ENCODE assay signal across 20 mouse cellular contexts in the genomic region with DNA sequence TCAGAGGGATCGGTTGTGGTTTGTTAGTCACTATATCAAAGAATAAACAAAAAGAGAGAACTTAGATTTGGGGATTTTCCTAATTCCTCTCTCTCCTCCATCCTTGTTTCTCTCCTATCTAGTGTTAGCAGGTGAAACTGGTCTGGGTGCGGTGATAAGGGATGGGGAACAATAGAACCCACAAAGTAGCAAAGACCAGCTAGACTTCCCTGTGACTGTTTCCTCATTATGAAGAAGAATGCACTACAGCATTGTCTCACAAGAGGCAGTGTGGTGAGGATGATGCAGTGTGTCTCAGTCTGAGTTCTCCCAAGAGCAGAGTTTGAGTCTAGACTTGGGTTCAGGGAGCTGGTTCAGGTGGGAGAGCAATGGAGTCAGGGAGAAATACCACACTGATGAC.
"Had no signal": no experiment of that assay in that cellular context is flagged by ENCODE, and none has a peak within 500 bp of the region (broad histone marks: within the 10 kb centered on the region; RNA-seq: fewer than 3 reads in every experiment).

No protein-coding gene starts in this region.

- H3K27ac ChIP-seq: limb, embryonic 12.5 days; limb, embryonic 15.5 days; liver, embryonic 12.5 days; liver, embryonic 15.5 days; midbrain, embryonic 12.5 days; midbrain, embryonic 15.5 days; neural tube, embryonic 13.5 days had no signal

- DNase-seq: kidney, adult 18-20 months; kidney, adult 9 months; kidney, postnatal 14 days; kidney, postnatal 4 days; left cerebral cortex, postnatal 4 days; lung, adult 2 months; lung, postnatal 14 days; lung, postnatal 4 days; thymus, adult 2 months; thymus, postnatal 14 days; thymus, postnatal 4 days had no signal

- H3K27me3 ChIP-seq: limb, embryonic 12.5 days; limb, embryonic 15.5 days; liver, embryonic 12.5 days; liver, embryonic 15.5 days; megakaryocyte, embryonic 14.5 days; midbrain, embryonic 12.5 days; midbrain, embryonic 15.5 days; neural tube, embryonic 13.5 days had no signal

- H3K9me3 ChIP-seq: limb, embryonic 12.5 days; limb, embryonic 15.5 days; liver, embryonic 12.5 days; liver, embryonic 15.5 days; megakaryocyte, embryonic 14.5 days; midbrain, embryonic 12.5 days; midbrain, embryonic 15.5 days; neural tube, embryonic 13.5 days had no signal

- H3K4me1 ChIP-seq: limb, embryonic 12.5 days; limb, embryonic 15.5 days; liver, embryonic 12.5 days; liver, embryonic 15.5 days; megakaryocyte, embryonic 14.5 days; midbrain, embryonic 12.5 days; midbrain, embryonic 15.5 days; neural tube, embryonic 13.5 days had no signal

- H3K4me2 ChIP-seq: limb, embryonic 12.5 days; limb, embryonic 15.5 days; liver, embryonic 12.5 days; liver, embryonic 15.5 days; midbrain, embryonic 12.5 days; midbrain, embryonic 15.5 days; neural tube, embryonic 13.5 days had no signal

- H3K9ac ChIP-seq: limb, embryonic 12.5 days; limb, embryonic 15.5 days; liver, embryonic 12.5 days; liver, embryonic 15.5 days; midbrain, embryonic 12.5 days; midbrain, embryonic 15.5 days; neural tube, embryonic 13.5 days had no signal

- ATAC-seq: liver, embryonic 12.5 days; midbrain, embryonic 15.5 days had no signal

- H3K4me3 ChIP-seq: limb, embryonic 12.5 days; limb, embryonic 15.5 days; liver, embryonic 12.5 days; liver, embryonic 15.5 days; megakaryocyte, embryonic 14.5 days; midbrain, embryonic 12.5 days; midbrain, embryonic 15.5 days; myocyte; neural tube, embryonic 13.5 days had no signal

- H3K36me3 ChIP-seq: limb, embryonic 12.5 days; limb, embryonic 15.5 days; liver, embryonic 12.5 days; liver, embryonic 15.5 days; midbrain, embryonic 12.5 days; midbrain, embryonic 15.5 days; neural tube, embryonic 13.5 days had no signal
